Mouse (Mus musculus) left cerebral cortex, postnatal 36 days (tissue): ENCODE measurements at regions not wholly inside any gene's neighbourhood (a gene's known extent, or its start where the extent isn't known, plus 50 kb on each side); places are given as distances from the start of the nearest gene placed in this dataset.

ENCODE experiments used
- DNase-seq, 2 experiments: peaks; one replicate each; pipeline ENCODE4 v3.0.0; 2021 to 2022; ENCODE audit warnings: low spot score in 2 of 2, mixed read lengths in 1 of 2
- intact Hi-C: fragments of 180-260 bp; cut with DNase I; formaldehyde crosslinking; loops from one replicate; pipeline ENCODE4 v1.15.1; 2025

- intact Hi-C loops: loop anchor here (1.0 to 5.0 kb wide), 5 partner anchors 60 to 802 kb away; no protein-coding TSS in a partner anchor
- DNase-seq: peak; percentile 88 to 90
These were observed 59.0 kb upstream of the Slc30a5 start for GRCm38 (mm10) chr13:100892204-100892603.

- DNase-seq: peak; percentile 17 to 36
- intact Hi-C loops: loop anchor here (5.0 kb wide), 4 partner anchors 62 to 612 kb away; no protein-coding TSS in a partner anchor
These were observed 57.2 kb upstream of the Slc30a5 start for GRCm38 (mm10) chr13:100890457-100890856.

GRCm38 (mm10) chr13:100888481-100888880, 55.3 kb upstream of the Slc30a5 start:
- intact Hi-C loops: no loop called here
- DNase-seq: no peak

DNA sequence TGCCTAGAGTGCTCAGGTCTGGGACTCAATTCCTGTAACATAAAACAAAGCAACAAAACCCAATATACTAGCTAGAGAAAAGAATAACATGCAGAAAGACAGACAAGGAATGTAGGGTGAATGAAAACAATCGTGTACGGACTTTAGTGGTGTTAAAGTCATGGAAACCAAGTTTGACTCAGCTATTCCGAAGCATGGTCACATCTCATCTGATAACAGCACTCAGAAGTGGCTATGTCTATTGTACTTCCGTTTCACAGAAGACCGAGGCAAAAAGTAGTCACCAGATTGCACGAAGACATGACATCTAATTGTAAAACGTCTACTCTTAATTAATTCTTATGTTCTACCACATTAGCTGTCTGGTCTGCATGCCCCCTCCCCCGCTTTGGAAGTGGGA, 50.5 kb upstream of the Slc30a5 start:
- intact Hi-C loops: no loop called here
- DNase-seq: no peak
